Mouse (Mus musculus) small intestine, adult 2 months (tissue): ENCODE data around the gene B4galt5. TPM values are rescaled to one million over a fixed set of nuclear protein-coding genes. Genes with fewer than 3 reads are reported as not detected.

Source experiments
- H3K27ac ChIP-seq: fragments of 200-500 bp; 2 replicates; pipeline ENCODE4 v1.5.1; 2012; ENCODE audit warnings: low read depth, low read length, control low read depth, inconsistent platforms; ENCODE audit not compliant: insufficient read depth
- H3K27me3 ChIP-seq: fragments of 200-500 bp; 2 replicates; pipeline ENCODE4 v1.6.1; 2012; ENCODE audit warnings: mild to moderate bottlenecking, moderate library complexity, low read length, inconsistent platforms; ENCODE audit not compliant: control insufficient read depth, insufficient read depth
- H3K36me3 ChIP-seq: fragments of 200-500 bp; 2 replicates; pipeline ENCODE4 v1.6.1; 2012; ENCODE audit warnings: mild to moderate bottlenecking, low read length, control low read depth, inconsistent platforms; ENCODE audit not compliant: control insufficient read depth, insufficient read depth
- H3K4me1 ChIP-seq: fragments of 200-500 bp; 2 replicates; pipeline ENCODE4 v1.6.1; 2012; ENCODE audit warnings: low read length, inconsistent platforms, mixed read lengths; ENCODE audit not compliant: control insufficient read depth, insufficient read depth, insufficient read length
- H3K4me3 ChIP-seq: fragments of 200-500 bp; 2 replicates; pipeline ENCODE4 v1.5.1; 2012; ENCODE audit warnings: low read depth, mild to moderate bottlenecking, control low read depth, inconsistent platforms, low read length, moderate library complexity
- CTCF ChIP-seq: fragments of 200-500 bp; IDR thresholded peaks from 2 replicates; pipeline ENCODE4 v1.5.1; 2012; ENCODE audit warnings: low read depth, mild to moderate bottlenecking, control low read depth, inconsistent platforms, low read length, moderate library complexity, mixed read lengths; ENCODE audit not compliant: insufficient replicate concordance, insufficient read length; ENCODE audit errors: extremely low read depth
- POLR2A ChIP-seq: fragments of 200-500 bp; IDR thresholded peaks from 2 replicates; pipeline ENCODE4 v1.6.1; 2012; ENCODE audit warnings: low read depth, mild to moderate bottlenecking, control low read depth, inconsistent platforms, low read length, moderate library complexity
- WGBS: fragments of 180-500 bp; shearing (Covaris S2); methylation state at CpG from one replicate; pipeline ENCODE4 v1.1.7; 2018; 5-methylcytosine and 5-hydroxymethylcytosine counted together
- polyA plus RNA-seq: library from polyadenylated mRNA; depleted of rRNA; stranded (reverse); fragments of >200 nt; gene quantifications from 2 replicates; pipeline ENCODE4 v1.2.3, GENCODE M21; 2012

The B4galt5 gene
- polyA plus RNA-seq, 1 experiment: 84.7 TPM

- Histone ChIP-seq H3K27ac (no peak overlapping the region), H3K27me3 (no peaks in the 10 kb centered on the region), H3K36me3 (no peaks in the 10 kb centered on the region), H3K4me3 (no peak overlapping the region), H3K4me1 (no peaks in the 10 kb centered on the region)
- WGBS: 68% methylated on average over 9 of the region's 9 CpGs
- TF ChIP-seq POLR2A (no peak), CTCF (no peak)
Observed at GRCm38 (mm10) chr2:167271121-167271521, 77.9 kb downstream of the B4galt5 start.

GRCm38 (mm10) chr2:167270496-167270895 lies 78.5 kb downstream of the B4galt5 start:
- Histone ChIP-seq H3K4me3 (no peak overlapping the region), H3K27ac (no peak overlapping the region), H3K4me1 (no peaks in the 10 kb centered on the region), H3K36me3 (no peaks in the 10 kb centered on the region), H3K27me3 (no peaks in the 10 kb centered on the region)
- TF ChIP-seq CTCF: no peak
- TF ChIP-seq POLR2A: no peak
- 90% methylated on average over 3 of the region's 3 CpGs for WGBS

GRCm38 (mm10) chr2:167268721-167269120 lies 80.3 kb downstream of the B4galt5 start:
- 91% methylated on average over 1 of the region's 1 CpGs for WGBS
- Histone ChIP-seq H3K4me3 (no peak overlapping the region), H3K27me3 (no peaks in the 10 kb centered on the region), H3K27ac (no peak overlapping the region), H3K4me1 (no peaks in the 10 kb centered on the region), H3K36me3 (no peaks in the 10 kb centered on the region)
- TF ChIP-seq POLR2A (no peak), CTCF (no peak)

GRCm38 (mm10) chr2:167268411-167268690 lies 80.6 kb downstream of the B4galt5 start:
- no peaks in the 10 kb centered on the region for H3K4me1 ChIP-seq
- no peaks in the 10 kb centered on the region for H3K36me3 ChIP-seq
- no peak overlapping the region for H3K27ac ChIP-seq
- H3K4me3 ChIP-seq: no peak overlapping the region
- WGBS: 90% methylated on average over 8 of the region's 8 CpGs
- TF ChIP-seq CTCF (no peak), POLR2A (no peak)
- H3K27me3 ChIP-seq: no peaks in the 10 kb centered on the region

GRCm38 (mm10) chr2:167267531-167268410 lies 81.2 kb downstream of the B4galt5 start:
- WGBS: 71% methylated on average over 14 of the region's 14 CpGs

GRCm38 (mm10) chr2:167266231-167266630 lies 82.8 kb downstream of the B4galt5 start:
- Histone ChIP-seq H3K27ac (no peak overlapping the region), H3K36me3 (no peaks in the 10 kb centered on the region), H3K4me1 (no peaks in the 10 kb centered on the region), H3K4me3 (no peak overlapping the region), H3K27me3 (no peaks in the 10 kb centered on the region)
- WGBS: 85% methylated on average over 9 of the region's 10 CpGs
- TF ChIP-seq POLR2A: no peak

More at GRCm38 (mm10) chr2:167267531-167268410, 81.2 kb downstream of the B4galt5 start:
- no peaks in the 10 kb centered on the region for H3K27me3 ChIP-seq
- no peak for TF ChIP-seq CTCF
- no peak overlapping the region for H3K4me3 ChIP-seq
- no peaks in the 10 kb centered on the region for H3K4me1 ChIP-seq
- no peak overlapping the region for H3K27ac ChIP-seq
- no peaks in the 10 kb centered on the region for H3K36me3 ChIP-seq

- Histone ChIP-seq H3K27me3 (no peaks in the 10 kb centered on the region), H3K36me3 (no peaks in the 10 kb centered on the region), H3K4me1 (no peaks in the 10 kb centered on the region), H3K27ac (no peak overlapping the region), H3K4me3 (no peak overlapping the region)
- 45% methylated on average over 5 of the region's 5 CpGs for WGBS
- TF ChIP-seq POLR2A (no peak), CTCF (no peak)
Observed at GRCm38 (mm10) chr2:167265806-167266205, 83.2 kb downstream of the B4galt5 start.

DNA sequence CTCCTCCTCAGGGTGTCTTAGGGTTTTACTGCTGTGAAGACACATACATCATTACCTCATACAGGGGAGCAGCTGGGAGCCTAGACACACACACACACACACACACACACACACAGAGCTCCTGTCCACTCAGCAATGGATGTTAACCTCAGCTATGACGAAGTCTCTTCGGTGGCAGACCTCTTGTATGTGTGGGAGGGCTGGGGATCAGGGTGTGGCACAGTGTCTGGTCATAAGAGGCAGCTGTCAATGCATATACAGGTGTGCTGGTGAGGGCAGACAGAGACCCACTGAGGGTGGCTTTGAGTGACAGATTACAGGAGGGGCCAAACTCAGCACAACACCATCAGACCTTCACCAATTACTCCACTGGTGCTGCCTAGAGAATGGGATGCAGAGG lies 84.0 kb downstream of the B4galt5 start:
- Histone ChIP-seq H3K4me3 (no peak overlapping the region), H3K4me1 (no peaks in the 10 kb centered on the region), H3K27me3 (no peaks in the 10 kb centered on the region), H3K27ac (no peak overlapping the region), H3K36me3 (no peaks in the 10 kb centered on the region)
- no peak for TF ChIP-seq CTCF
- 73% methylated on average over 2 of the region's 2 CpGs for whole genome bisulfite sequencing
